18 mouse cellular contexts compared by ENCODE assay signal in genomic region chr1:158297042-158297441, GRCm38 (mm10). TPM values are rescaled to one million over a fixed set of nuclear protein-coding genes. Genes with fewer than 3 reads are reported as not detected.
DNase-seq lines count a peak whose midpoint lies in the region; ATAC-seq lines count a peak whose summit lies in the region.
"Had no signal": no experiment of that assay in that cellular context is flagged by ENCODE, and none has a peak within 500 bp of the region (broad histone marks: within the 10 kb centered on the region; RNA-seq: fewer than 3 reads in every experiment).

No protein-coding gene starts in this region.

- peak overlapping the region; percentile 36 for H3K4me2 ChIP-seq in heart, embryonic 13.5 days
- H3K4me2 ChIP-seq: embryonic facial prominence, embryonic 12.5 days; kidney, embryonic 15.5 days had no signal

- no peak overlapping the region for H3K9ac ChIP-seq in heart, embryonic 13.5 days
- H3K9ac ChIP-seq: embryonic facial prominence, embryonic 12.5 days; kidney, embryonic 15.5 days; liver, embryonic 14.5 days had no signal

- H3K4me1 ChIP-seq in heart, embryonic 13.5 days = peaks cover 30% of the 10 kb centered on the region

- no peaks in the 10 kb centered on the region for H3K36me3 ChIP-seq in heart, embryonic 13.5 days
- H3K36me3 ChIP-seq: embryonic facial prominence, embryonic 12.5 days; G1E; hindbrain, embryonic 10.5 days; kidney, embryonic 15.5 days had no signal

- H3K4me3 ChIP-seq in heart, embryonic 13.5 days = no peak overlapping the region
- H3K4me3 ChIP-seq: embryonic facial prominence, embryonic 12.5 days; hindbrain, embryonic 10.5 days; kidney, embryonic 15.5 days had no signal

- H3K9me3 ChIP-seq in heart, embryonic 13.5 days = no peaks in the 10 kb centered on the region
- H3K9me3 ChIP-seq: embryonic facial prominence, embryonic 12.5 days; hindbrain, embryonic 10.5 days; kidney, embryonic 15.5 days had no signal

- no peak for ATAC-seq in heart, embryonic 13.5 days (ENCODE audit: extremely low read depth, insufficient number of reproducible peaks, low FRiP score, low TSS enrichment)
- ATAC-seq: CD4-positive, CD25-positive, alpha-beta regulatory T cell, adult 4 months; lung, postnatal 0 days had no signal

- peak; percentile 53 to 54 for DNase-seq in cerebellum, postnatal 10 days
- DNase-seq in cerebellum, adult 11 months = no peak
- DNase-seq in heart, postnatal 25 days (ENCODE audit: low spot score) = no peak
- peak; percentile 30 for DNase-seq in left cerebral cortex, postnatal 4 days
- no peak for DNase-seq in left cerebral cortex, postnatal 36 days (ENCODE audit: low spot score in 2 of 2)
- DNase-seq in mesoderm, embryonic 11.5 days (ENCODE audit: low read depth, low spot score) = peak; percentile 32
- no peak for DNase-seq in layer of hippocampus, adult 9-11 months

- 36% methylated on average over 7 of the region's 7 CpGs for WGBS in heart, embryonic 13.5 days

- no peaks in the 10 kb centered on the region for H3K27me3 ChIP-seq in heart, embryonic 13.5 days (replicated peaks)
- H3K27me3 ChIP-seq: kidney, embryonic 15.5 days had no signal

- peak overlapping the region; percentile 28; the same call in 1 of the 2 replicates for H3K27ac ChIP-seq in heart, embryonic 13.5 days (replicated peaks)
- H3K27ac ChIP-seq: embryonic facial prominence, embryonic 12.5 days; hindbrain, embryonic 10.5 days; kidney, embryonic 15.5 days; liver, embryonic 14.5 days; stomach, postnatal 0 days had no signal

- intact Hi-C loops in heart, postnatal 25 days (cut with DNase I) = no loop called here
- intact Hi-C loops in left cerebral cortex, postnatal 4 days (cut with DNase I) = no loop called here
- intact Hi-C loops in left cerebral cortex, postnatal 36 days (cut with DNase I) = no loop called here

RNA-seq across cellular contexts. Expression of gene Brinp2, which starts 59.1 kb away (rescaled TPM):
- polyA plus RNA-seq in heart, embryonic 13.5 days (2015; fragmentation: Nextera tagmentation; extraction: Ambion mirVana) = 0.75 and 0.90 TPM in 2 replicates
- under 1 TPM; 0.11 to 0.16 TPM for total RNA-seq in heart, postnatal 25 days (2021)
- 10 to 100 TPM; 50.7 to 59.4 TPM for total RNA-seq in left cerebral cortex, postnatal 4 days (2021)
- total RNA-seq in left cerebral cortex, postnatal 36 days (2021) = 100 to 1,000 TPM; 119 to 123 TPM
- total RNA-seq: megakaryocyte, adult 5-6 weeks; monocyte, adult 5-6 weeks had no signal
- polyA plus RNA-seq: G1E; liver, embryonic 14.5 days had no signal

Comparison
In these comparisons a context has a peak if more than half of its experiments do, and no peak if none do; other contexts are left out.
1. DNase-seq: peak in cerebellum, postnatal 10 days (2 of 2), left cerebral cortex, postnatal 4 days (single experiment) and mesoderm, embryonic 11.5 days (single experiment); none in cerebellum, adult 11 months (single experiment), heart, postnatal 25 days (single experiment), left cerebral cortex, postnatal 36 days (0 of 2) and layer of hippocampus, adult 9-11 months (single experiment).
2. RNA of gene Brinp2, which starts 59.1 kb away (total RNA-seq): 119 to 123 TPM in left cerebral cortex, postnatal 36 days and 50.7 to 59.4 TPM in left cerebral cortex, postnatal 4 days; 0.11 to 0.16 TPM in heart, postnatal 25 days; every median in the first group is over 10 times any median in the second.